Mouse (Mus musculus) heart, embryonic 14.5 days (tissue): ENCODE results near the gene St8sia6. TPM values are rescaled to one million over a fixed set of nuclear protein-coding genes. Genes with fewer than 3 reads are reported as not detected.

Experiments used
- ATAC-seq: fragments of 200-750 bp; cut with Nextera tagmentation; 2 replicates; pipeline ENCODE4 v1.8.0; 2017; ENCODE audit warnings: low read depth, moderate TSS enrichment; ENCODE audit not compliant: insufficient number of reproducible peaks, insufficient read depth, low FRiP score
- H3K27ac ChIP-seq, 2 experiments: fragments of 200-500 bp in 1 of 2; fragments of 300-500 bp in 1 of 2; sonication (generic) in 1 of 2; replicated peaks in 1 of 2; 2 replicates each; pipeline ENCODE4 v1.5.1; 2012 to 2014; ENCODE audit warnings: low read depth in 2 of 2, low read length in 2 of 2, control low read depth in 1 of 2, mild to moderate bottlenecking in 1 of 2, mixed read lengths in 1 of 2; ENCODE audit not compliant: control insufficient read depth in 1 of 2, insufficient read depth in 1 of 2
- H3K27me3 ChIP-seq: fragments of 300-500 bp; sonication (generic); 2 replicates; pipeline ENCODE4 v1.6.1; 2014; ENCODE audit warnings: mild to moderate bottlenecking, low read length, control low read depth; ENCODE audit not compliant: control insufficient read depth, insufficient read depth
- H3K36me3 ChIP-seq: fragments of 300-500 bp; sonication (generic); 2 replicates; pipeline ENCODE4 v1.6.1; 2014; ENCODE audit warnings: mild to moderate bottlenecking, control low read depth, low read length, mixed read lengths; ENCODE audit not compliant: control insufficient read depth, insufficient read depth
- H3K4me1 ChIP-seq, 2 experiments: fragments of 200-500 bp in 1 of 2; fragments of 300-500 bp in 1 of 2; sonication (generic) in 1 of 2; 2 replicates each; pipeline ENCODE4 v1.6.1; 2012 to 2014; ENCODE audit warnings: low read length in 2 of 2, control low read depth in 1 of 2, mixed read lengths in 1 of 2; ENCODE audit not compliant: control insufficient read depth in 2 of 2, insufficient read depth in 2 of 2
- H3K4me2 ChIP-seq: fragments of 300-500 bp; sonication (generic); 2 replicates; pipeline ENCODE4 v1.6.1; 2014; ENCODE audit warnings: mild to moderate bottlenecking, low read length
- H3K4me3 ChIP-seq, 2 experiments: fragments of 200-500 bp in 1 of 2; fragments of 300-500 bp in 1 of 2; sonication (generic) in 1 of 2; 2 replicates each; pipeline ENCODE4 v1.5.1; 2012 to 2014; ENCODE audit warnings: low read length in 2 of 2, mild to moderate bottlenecking in 2 of 2, control low read depth in 1 of 2, low read depth in 1 of 2, moderate library complexity in 1 of 2; ENCODE audit not compliant: control insufficient read depth in 1 of 2, insufficient read depth in 1 of 2
- H3K9ac ChIP-seq: fragments of 300-500 bp; sonication (generic); 2 replicates; pipeline ENCODE4 v1.6.1; 2014; ENCODE audit warnings: mild to moderate bottlenecking, low read length
- H3K9me3 ChIP-seq: fragments of 300-500 bp; sonication (generic); 2 replicates; pipeline ENCODE4 v1.6.1; 2016; ENCODE audit warnings: low read length, control low read depth; ENCODE audit not compliant: control insufficient read depth
- WGBS: fragments of 180-500 bp; shearing (Covaris S2); extraction: QIAGEN DNeasy Blood & Tissue Kit; methylation state at CpG from one replicate; pipeline ENCODE4 v1.1.7; 2014; 5-methylcytosine and 5-hydroxymethylcytosine counted together
- polyA plus RNA-seq: library from polyadenylated mRNA; unstranded; fragments of >200 nt; fragmentation: Nextera tagmentation; extraction: Ambion mirVana; gene quantifications from 2 replicates; pipeline ENCODE4 v1.2.1, GENCODE M21; 2014

St8sia6 gene
- polyA plus RNA-seq, 1 experiment from 2014 or later, result 0.65 TPM

DNA sequence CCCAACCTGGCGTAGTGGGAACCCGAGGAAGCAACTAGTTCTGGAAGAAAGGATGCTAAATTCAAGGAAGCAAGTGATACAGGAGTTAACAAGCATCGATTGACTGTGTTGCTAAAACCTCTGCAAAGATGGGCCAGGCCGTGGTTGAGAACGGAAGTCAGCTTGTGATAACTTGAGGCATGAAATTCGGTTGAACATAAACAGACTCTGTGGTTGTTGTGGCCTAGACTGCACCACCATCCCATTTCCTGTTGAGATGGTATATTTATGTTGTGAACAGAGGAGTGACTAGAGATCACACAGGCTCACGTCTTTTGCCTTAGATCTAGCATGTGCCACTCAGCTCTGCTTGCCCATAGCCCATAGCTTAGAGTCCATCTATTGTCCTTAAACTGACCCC is 36.5 kb downstream of the St8sia6 start:
- Histone ChIP-seq H3K9ac (no peak overlapping the region), H3K4me3 (no peak overlapping the region), H3K36me3 (no peaks in the 10 kb centered on the region), H3K27ac (no peak overlapping the region), H3K9me3 (no peaks in the 10 kb centered on the region), H3K4me1 (no peaks in the 10 kb centered on the region), H3K4me2 (no peak overlapping the region), H3K27me3 (no peaks in the 10 kb centered on the region)
- no peak for ATAC-seq
- WGBS, result 73% methylated on average over 7 of the region's 7 CpGs

DNA sequence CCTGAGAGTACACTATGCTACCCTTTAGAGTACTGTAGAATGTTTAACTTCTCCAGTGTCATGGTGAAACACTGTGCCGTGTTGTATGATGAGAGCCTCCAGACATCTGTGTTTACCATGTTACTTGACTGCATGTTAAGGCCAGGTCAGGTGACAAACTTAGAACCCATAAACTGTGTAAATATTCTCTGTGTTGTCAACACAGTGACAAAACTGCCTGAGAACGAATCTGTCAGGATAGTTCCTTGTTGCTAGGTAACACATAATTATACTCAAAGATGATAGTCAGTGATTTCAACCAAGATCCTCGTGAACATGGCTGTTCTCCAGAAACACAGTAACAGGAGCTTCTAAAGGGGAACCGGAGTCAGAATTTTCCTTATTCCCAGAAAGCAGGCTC is 38.1 kb downstream of the St8sia6 start:
- H3K4me2 ChIP-seq, result no peak overlapping the region
- no peaks in the 10 kb centered on the region for H3K27me3 ChIP-seq
- ATAC-seq, result no peak
- H3K27ac ChIP-seq, result no peak overlapping the region
- H3K36me3 ChIP-seq, result no peaks in the 10 kb centered on the region
- 81% methylated on average over 4 of the region's 4 CpGs for WGBS
- no peaks in the 10 kb centered on the region for H3K4me1 ChIP-seq
- no peaks in the 10 kb centered on the region for H3K9me3 ChIP-seq
- H3K9ac ChIP-seq, result no peak overlapping the region
- no peak overlapping the region for H3K4me3 ChIP-seq

- H3K4me2 ChIP-seq, result no peak overlapping the region
- no peak for ATAC-seq
- no peaks in the 10 kb centered on the region for H3K4me1 ChIP-seq
- H3K27me3 ChIP-seq, result no peaks in the 10 kb centered on the region
- no peaks in the 10 kb centered on the region for H3K9me3 ChIP-seq
- no peak overlapping the region for H3K4me3 ChIP-seq
- 76% methylated on average over 1 of the region's 1 CpGs for WGBS
- H3K36me3 ChIP-seq, result no peaks in the 10 kb centered on the region
- H3K9ac ChIP-seq, result no peak overlapping the region
- no peak overlapping the region for H3K27ac ChIP-seq
These were observed 42.2 kb downstream of the St8sia6 start for GRCm38 (mm10) chr2:13751691-13752090.

DNA sequence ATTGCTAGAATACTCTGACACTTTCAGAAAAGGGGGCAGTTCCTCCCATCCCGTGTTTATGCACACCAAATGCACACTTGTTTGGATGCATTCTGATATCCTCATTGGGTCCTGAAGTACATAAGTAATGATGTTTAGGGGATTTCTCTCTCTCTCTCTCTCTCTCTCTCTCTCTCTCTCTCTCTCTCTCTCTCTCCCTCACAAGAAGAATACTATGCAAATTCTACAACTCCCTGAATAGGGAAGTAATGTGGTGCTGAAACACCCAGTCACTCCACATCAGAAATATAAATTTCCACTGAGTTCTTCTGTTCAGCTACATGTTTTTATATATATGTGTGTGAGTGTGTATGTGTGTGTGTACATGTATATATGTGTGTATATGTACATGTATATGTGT is 43.1 kb downstream of the St8sia6 start:
- Histone ChIP-seq H3K9ac (no peak overlapping the region), H3K27ac (peak overlapping the region; percentile 21 to 58; a peak in 3 of 4 replicates)

GRCm38 (mm10) chr2:13750089-13750488 is 43.8 kb downstream of the St8sia6 start:
- H3K27ac ChIP-seq, result peak overlapping the region; percentile 21 to 58; a peak in 3 of 4 replicates
- no peak overlapping the region for H3K4me2 ChIP-seq
- no peak overlapping the region for H3K9ac ChIP-seq
- WGBS, result 48% methylated on average over 1 of the region's 1 CpGs
- no peak overlapping the region for H3K4me3 ChIP-seq
- H3K9me3 ChIP-seq, result no peaks in the 10 kb centered on the region
- no peaks in the 10 kb centered on the region for H3K4me1 ChIP-seq
- ATAC-seq, result no peak; the same call in 1 of the 2 replicates
- no peaks in the 10 kb centered on the region for H3K36me3 ChIP-seq
- no peaks in the 10 kb centered on the region for H3K27me3 ChIP-seq

More for the DNA sequence above, 43.1 kb downstream of the St8sia6 start:
- no peaks in the 10 kb centered on the region for H3K36me3 ChIP-seq
- no peaks in the 10 kb centered on the region for H3K27me3 ChIP-seq
- no peak overlapping the region for H3K4me3 ChIP-seq
- H3K9me3 ChIP-seq, result no peaks in the 10 kb centered on the region
- no peak overlapping the region for H3K4me2 ChIP-seq
- no peak for ATAC-seq
- H3K4me1 ChIP-seq, result no peaks in the 10 kb centered on the region
- WGBS, result 51% methylated on average over 1 of the region's 1 CpGs

DNA sequence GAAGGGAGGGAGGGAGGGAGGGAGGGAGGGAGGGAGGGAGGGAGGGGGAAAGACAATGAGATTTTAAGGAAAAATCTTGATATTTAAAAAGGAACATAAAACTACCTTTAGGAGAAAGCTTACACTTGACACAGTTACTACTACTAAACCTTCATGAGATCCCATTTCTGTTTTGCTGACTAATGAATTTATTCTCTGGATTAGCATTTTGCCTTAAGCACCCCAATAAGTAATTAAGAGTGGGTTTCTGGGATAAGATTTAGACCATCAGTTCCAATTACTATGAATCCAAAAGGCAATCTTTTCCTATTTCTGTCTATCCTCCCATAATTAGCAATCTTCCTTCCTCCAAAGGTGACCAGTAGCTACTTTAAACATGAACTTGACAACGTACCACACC is 44.7 kb downstream of the St8sia6 start:
- Histone ChIP-seq H3K36me3 (no peaks in the 10 kb centered on the region), H3K27me3 (no peaks in the 10 kb centered on the region), H3K4me2 (no peak overlapping the region), H3K27ac (no peak overlapping the region), H3K9me3 (no peaks in the 10 kb centered on the region), H3K4me1 (no peaks in the 10 kb centered on the region), H3K4me3 (no peak overlapping the region), H3K9ac (no peak overlapping the region)
- ATAC-seq, result no peak
- WGBS, result 83% methylated on average over 1 of the region's 1 CpGs

- H3K36me3 ChIP-seq, result no peaks in the 10 kb centered on the region
- no peaks in the 10 kb centered on the region for H3K9me3 ChIP-seq
- H3K9ac ChIP-seq, result no peak overlapping the region
- no peaks in the 10 kb centered on the region for H3K4me1 ChIP-seq
- 78% methylated on average over 1 of the region's 1 CpGs for WGBS
- ATAC-seq, result no peak
- H3K4me2 ChIP-seq, result no peak overlapping the region
- H3K27me3 ChIP-seq, result no peaks in the 10 kb centered on the region
- no peak overlapping the region for H3K4me3 ChIP-seq
- H3K27ac ChIP-seq, result no peak overlapping the region
These were observed 46.3 kb downstream of the St8sia6 start for GRCm38 (mm10) chr2:13747576-13747975.

DNA sequence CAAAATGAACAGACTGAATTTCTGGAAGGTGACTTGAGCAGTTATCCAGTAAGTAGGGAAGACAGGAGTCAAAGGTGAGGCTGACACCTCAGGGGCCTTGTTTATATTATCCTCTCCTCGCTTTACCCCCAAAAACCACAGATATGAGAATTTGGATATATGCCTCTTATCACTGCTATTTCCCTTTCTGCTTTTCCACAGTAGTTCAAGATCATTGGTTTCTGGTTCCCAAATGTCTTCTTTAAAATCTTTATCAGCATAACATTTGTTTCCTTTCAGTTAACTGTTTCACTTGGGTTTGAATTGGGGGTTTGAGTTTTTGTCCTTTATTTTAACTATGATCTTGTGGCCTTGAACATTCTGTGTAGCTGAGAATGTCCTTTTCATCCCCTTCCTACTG is 47.8 kb downstream of the St8sia6 start:
- WGBS, result 63% methylated on average over 1 of the region's 1 CpGs
- no peak overlapping the region for H3K4me2 ChIP-seq
- H3K4me3 ChIP-seq, result no peak overlapping the region
- H3K27me3 ChIP-seq, result no peaks in the 10 kb centered on the region
- no peak overlapping the region for H3K27ac ChIP-seq
- H3K9me3 ChIP-seq, result no peaks in the 10 kb centered on the region
- no peak overlapping the region for H3K9ac ChIP-seq
- no peaks in the 10 kb centered on the region for H3K4me1 ChIP-seq
- no peaks in the 10 kb centered on the region for H3K36me3 ChIP-seq
- ATAC-seq, result no peak
